Mouse (Mus musculus) retina, postnatal 1 day (tissue): ENCODE data around the gene Homer3.

Source experiments
- DNase-seq: peaks from one replicate; pipeline ENCODE4 v3.0.0-alpha.2; 2012

Homer3 gene

GRCm38 (mm10) chr8:70285304-70285703 is 2.7 kb downstream of the Homer3 start:
- DNase-seq: no peak

GRCm38 (mm10) chr8:70286737-70287136 is 4.1 kb downstream of the Homer3 start:
- no peak for DNase-seq

GRCm38 (mm10) chr8:70293988-70294405 is 11.4 kb downstream of the Homer3 start:
- no peak for DNase-seq

GRCm38 (mm10) chr8:70300881-70301280 is 18.3 kb downstream of the Homer3 start:
- no peak for DNase-seq

- DNase-seq: peak; percentile 96
These were observed 19.8 kb downstream of the Homer3 start, which contains the start of the genes Ddx49 and Cope for GRCm38 (mm10) chr8:70302358-70302890. TSS of gene Ddx49 (minus strand) at chr8:70302489. TSS of gene Cope (plus strand) at chr8:70302518.

GRCm38 (mm10) chr8:70302901-70303300 is 20.3 kb downstream of the Homer3 start:
- DNase-seq: no peak

- DNase-seq: peak; percentile 62
These were observed 26.7 kb downstream of the Homer3 start for GRCm38 (mm10) chr8:70309311-70309710.

GRCm38 (mm10) chr8:70313399-70313798 is 30.8 kb downstream of the Homer3 start:
- no peak for DNase-seq

GRCm38 (mm10) chr8:70315624-70316510 is 33.2 kb downstream of the Homer3 start, which contains the start of gene Cers1:
TSS of gene Cers1 (plus strand) at chr8:70315775.
- peak; percentile 84 for DNase-seq

GRCm38 (mm10) chr8:70316511-70317504 is 34.2 kb downstream of the Homer3 start:
- DNase-seq: peak; percentile 95

- DNase-seq: no peak
These were observed 35.2 kb downstream of the Homer3 start for GRCm38 (mm10) chr8:70317872-70318271.

GRCm38 (mm10) chr8:70323716-70324115 is 41.1 kb downstream of the Homer3 start:
- no peak for DNase-seq

GRCm38 (mm10) chr8:70327512-70327911 is 44.9 kb downstream of the Homer3 start:
- DNase-seq: no peak

GRCm38 (mm10) chr8:70329124-70329834 is 46.7 kb downstream of the Homer3 start, which contains the start of gene Gdf1:
TSS of gene Gdf1 (plus strand) at chr8:70329817.
- DNase-seq: peak; percentile 35

GRCm38 (mm10) chr8:70329835-70330740 is 47.5 kb downstream of the Homer3 start:
- DNase-seq: peak; percentile 3

GRCm38 (mm10) chr8:70330741-70331364 is 48.2 kb downstream of the Homer3 start:
- peak; percentile 82 for DNase-seq

GRCm38 (mm10) chr8:70331526-70331925 is 48.9 kb downstream of the Homer3 start:
- peak; percentile 19 for DNase-seq

- peak; percentile 86 for DNase-seq
These were observed 49.6 kb downstream of the Homer3 start for GRCm38 (mm10) chr8:70332070-70332877.

GRCm38 (mm10) chr8:70332878-70333202 is 50.2 kb downstream of the Homer3 start:
- DNase-seq: no peak

GRCm38 (mm10) chr8:70338931-70339330 is 56.3 kb downstream of the Homer3 start:
- DNase-seq: no peak
